Mouse (Mus musculus): ENCODE results near the gene Rap1b. TPM values are rescaled to one million over a fixed set of nuclear protein-coding genes. Genes with fewer than 3 reads are reported as not detected.

Gene Rap1b
- polyA plus RNA-seq, 1 experiment: not detected

GRCm38 (mm10) chr10:117767286-117768140 is 78.3 kb downstream of the Rap1b start:
- no peak overlapping the region for H3K4me3 ChIP-seq (ENCODE audit: insufficient read depth, low read depth, low read length)
- H3K27ac ChIP-seq (ENCODE audit: insufficient read depth, low read depth, low read length): no peak overlapping the region
- H3K4me1 ChIP-seq (ENCODE audit: control insufficient read depth, insufficient read depth, low read length): no peaks in the 10 kb centered on the region
- WGBS: 84% methylated on average over 10 of the region's 10 CpGs
- TF ChIP-seq CTCF (IDR thresholded peaks at IDR 0.05; ENCODE audit: insufficient read depth, low read depth, low read length): no peak
- TF ChIP-seq POLR2A (IDR thresholded peaks at IDR 0.05; ENCODE audit: insufficient read depth, low read depth, low read length): no peak

DNA sequence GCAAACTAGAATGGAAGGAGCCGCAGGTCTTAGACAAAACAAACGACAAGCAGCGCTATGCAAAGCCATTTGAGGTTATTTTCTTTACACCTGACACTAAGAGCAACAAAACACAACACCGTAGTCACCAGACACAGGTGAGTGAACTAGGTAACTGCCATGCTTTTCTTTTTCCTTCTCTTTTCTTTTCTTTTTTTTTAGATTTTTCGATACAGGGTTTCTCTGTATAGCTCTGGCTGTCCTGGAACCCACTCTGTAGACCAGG is 79.0 kb downstream of the Rap1b start:
- no peak overlapping the region for H3K27ac ChIP-seq (ENCODE audit: insufficient read depth, low read depth, low read length)
- WGBS: 95% methylated on average over 5 of the region's 5 CpGs
- TF ChIP-seq CTCF (IDR thresholded peaks at IDR 0.05; ENCODE audit: insufficient read depth, low read depth, low read length) (no peak), POLR2A (IDR thresholded peaks at IDR 0.05; ENCODE audit: insufficient read depth, low read depth, low read length) (no peak)
- H3K4me1 ChIP-seq (ENCODE audit: control insufficient read depth, insufficient read depth, low read length): no peaks in the 10 kb centered on the region
- H3K4me3 ChIP-seq (ENCODE audit: insufficient read depth, low read depth, low read length): no peak overlapping the region

- TF ChIP-seq POLR2A (IDR thresholded peaks at IDR 0.05; ENCODE audit: insufficient read depth, low read depth, low read length) (no peak), CTCF (IDR thresholded peaks at IDR 0.05; ENCODE audit: insufficient read depth, low read depth, low read length) (no peak)
- WGBS: 92% methylated on average over 16 of the region's 16 CpGs
- Histone ChIP-seq H3K4me1 (ENCODE audit: control insufficient read depth, insufficient read depth, low read length) (no peaks in the 10 kb centered on the region), H3K4me3 (ENCODE audit: insufficient read depth, low read depth, low read length) (no peak overlapping the region), H3K27ac (ENCODE audit: insufficient read depth, low read depth, low read length) (no peak overlapping the region)
These were observed 79.5 kb downstream of the Rap1b start for GRCm38 (mm10) chr10:117766111-117766895.

GRCm38 (mm10) chr10:117765116-117765894 is 80.5 kb downstream of the Rap1b start:
- TF ChIP-seq POLR2A (IDR thresholded peaks at IDR 0.05; ENCODE audit: insufficient read depth, low read depth, low read length) (no peak), CTCF (IDR thresholded peaks at IDR 0.05; ENCODE audit: insufficient read depth, low read depth, low read length) (no peak)
- H3K4me1 ChIP-seq (ENCODE audit: control insufficient read depth, insufficient read depth, low read length): no peaks in the 10 kb centered on the region
- H3K4me3 ChIP-seq (ENCODE audit: insufficient read depth, low read depth, low read length): no peak overlapping the region
- no peak overlapping the region for H3K27ac ChIP-seq (ENCODE audit: insufficient read depth, low read depth, low read length)
- WGBS: 91% methylated on average over 11 of the region's 11 CpGs

GRCm38 (mm10) chr10:117764598-117764997 is 81.2 kb downstream of the Rap1b start:
- H3K4me3 ChIP-seq (ENCODE audit: insufficient read depth, low read depth, low read length): no peak overlapping the region
- H3K4me1 ChIP-seq (ENCODE audit: control insufficient read depth, insufficient read depth, low read length): no peaks in the 10 kb centered on the region
- H3K27ac ChIP-seq (ENCODE audit: insufficient read depth, low read depth, low read length): no peak overlapping the region
- 92% methylated on average over 6 of the region's 6 CpGs for WGBS
- no peak for TF ChIP-seq CTCF (IDR thresholded peaks at IDR 0.05; ENCODE audit: insufficient read depth, low read depth, low read length)

Other genes starting within 250 kb of the Rap1b start
- gene Cpm, start 216.5 kb downstream of the Rap1b start, polyA plus RNA-seq (2012; ENCODE audit: insufficient read depth, insufficient read length, low replicate concordance, missing spikeins): not detected in 2 replicates
- gene Mdm2, start 135.3 kb downstream of the Rap1b start, polyA plus RNA-seq (2012; ENCODE audit: insufficient read depth, insufficient read length, low replicate concordance, missing spikeins): not detected in 2 replicates
- not detected in 2 replicates for gene Slc35e3, start 99.7 kb downstream of the Rap1b start, polyA plus RNA-seq (2012; ENCODE audit: insufficient read depth, insufficient read length, low replicate concordance, missing spikeins)
- gene Nup107, start 53.3 kb downstream of the Rap1b start, polyA plus RNA-seq (2012; ENCODE audit: insufficient read depth, insufficient read length, low replicate concordance, missing spikeins): not detected in 2 replicates

Data from olfactory bulb, adult 2 months (tissue).